ENCODE assay signal across 7 mouse cellular contexts in the genomic region with DNA sequence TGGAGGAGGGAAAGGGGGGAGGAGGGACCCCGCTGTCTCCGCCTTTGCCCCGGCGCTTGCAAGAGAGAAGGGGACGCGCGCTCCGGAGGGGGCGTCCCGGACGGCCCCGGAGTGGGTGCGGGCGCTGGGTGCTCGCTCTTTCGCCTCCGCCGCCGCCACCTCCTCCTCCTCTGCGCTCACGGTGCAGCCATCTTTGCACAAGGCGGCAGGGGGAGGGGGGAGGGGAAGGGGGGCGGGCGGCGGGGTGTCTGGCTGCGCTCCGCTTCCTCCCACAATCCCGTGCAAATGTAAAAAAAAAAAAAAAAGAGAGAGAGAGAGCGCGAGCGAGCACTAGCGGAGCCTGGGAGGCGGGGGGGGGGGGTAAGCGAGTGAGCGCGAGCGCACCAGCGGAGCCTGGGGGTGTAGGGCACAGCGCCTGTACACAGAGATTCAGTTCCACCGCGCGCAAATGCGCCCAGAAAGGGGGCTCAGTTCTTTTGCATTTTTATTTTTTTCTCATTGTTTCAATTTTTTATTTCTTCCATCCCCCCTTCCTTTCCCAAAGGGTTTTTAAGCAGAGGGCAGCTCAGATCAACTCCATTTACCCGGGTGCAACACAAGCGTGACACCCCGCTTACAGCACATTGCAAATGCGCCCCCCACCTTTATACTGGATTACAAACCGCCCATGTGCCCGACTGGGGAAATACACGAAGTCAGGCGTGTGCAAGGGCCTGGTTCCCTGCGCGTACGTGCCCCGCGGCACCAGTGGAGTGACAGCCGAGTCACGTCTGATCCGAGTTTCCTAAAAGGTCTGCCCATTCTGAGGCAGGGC. TPM values are rescaled to one million over a fixed set of nuclear protein-coding genes. Genes with fewer than 3 reads are reported as not detected.
DNase-seq lines count a peak whose midpoint lies in the region; ATAC-seq lines count a peak whose summit lies in the region.

No protein-coding gene starts in this region.

- peaks cover 21% of the 10 kb centered on the region for H3K36me3 ChIP-seq in intestine, embryonic 15.5 days
- H3K36me3 ChIP-seq in limb, embryonic 10.5 days = peaks cover 31% of the 10 kb centered on the region
- H3K36me3 ChIP-seq in midbrain, embryonic 11.5 days (ENCODE audit: control insufficient read depth, insufficient read depth, low read length) = peaks cover 18% of the 10 kb centered on the region

- H3K27ac ChIP-seq in intestine, embryonic 15.5 days = peak overlapping the region; percentile 100
- peak overlapping the region; percentile 99 for H3K27ac ChIP-seq in limb, embryonic 10.5 days
- peak overlapping the region; percentile 99 for H3K27ac ChIP-seq in midbrain, embryonic 11.5 days (ENCODE audit: low read depth, low read length)

- H3K27me3 ChIP-seq in intestine, embryonic 15.5 days (replicated peaks) = no peaks in the 10 kb centered on the region
- no peaks in the 10 kb centered on the region for H3K27me3 ChIP-seq in limb, embryonic 10.5 days (ENCODE audit: low read depth, poor library complexity, severe bottlenecking)
- H3K27me3 ChIP-seq in midbrain, embryonic 11.5 days (ENCODE audit: control insufficient read depth, insufficient read depth, low read length) = no peaks in the 10 kb centered on the region

- peak; percentile 70 for DNase-seq in adipocyte (ENCODE audit: low spot score)
- peak; percentile 86 for DNase-seq in gastrocnemius, postnatal 25 days
- peak; percentile 88 for DNase-seq in limb, embryonic 10.5 days (ENCODE audit: low spot score)
- peak; percentile 95 for DNase-seq in midbrain, embryonic 11.5 days (ENCODE audit: low spot score, missing footprints)
- DNase-seq in right cerebral cortex, postnatal 4 days = peak; percentile 68

- no peaks in the 10 kb centered on the region for H3K9me3 ChIP-seq in intestine, embryonic 15.5 days
- H3K9me3 ChIP-seq in limb, embryonic 10.5 days (replicated peaks) = no peaks in the 10 kb centered on the region
- H3K9me3 ChIP-seq in midbrain, embryonic 11.5 days (ENCODE audit: control insufficient read depth, low read length) = no peaks in the 10 kb centered on the region

- H3K4me2 ChIP-seq in intestine, embryonic 15.5 days (replicated peaks) = peak overlapping the region; percentile 95
- H3K4me2 ChIP-seq in midbrain, embryonic 11.5 days = peak overlapping the region; percentile 87

- H3K4me3 ChIP-seq in intestine, embryonic 15.5 days (replicated peaks) = peak overlapping the region; percentile 78
- peak overlapping the region; percentile 86 for H3K4me3 ChIP-seq in limb, embryonic 10.5 days
- peak overlapping the region; percentile 92 for H3K4me3 ChIP-seq in midbrain, embryonic 11.5 days (ENCODE audit: low read depth, low read length)

- under 1% methylated on average over 41 of the region's 59 CpGs for WGBS in intestine, embryonic 15.5 days
- WGBS in limb, embryonic 10.5 days = under 1% methylated on average over 45 of the region's 59 CpGs
- WGBS in midbrain, embryonic 11.5 days = 1% methylated on average over 42 of the region's 59 CpGs

- H3K4me1 ChIP-seq in intestine, embryonic 15.5 days (replicated peaks) = peaks cover 19% of the 10 kb centered on the region
- H3K4me1 ChIP-seq in limb, embryonic 10.5 days = peaks cover 44% of the 10 kb centered on the region
- peaks cover 17% of the 10 kb centered on the region for H3K4me1 ChIP-seq in midbrain, embryonic 11.5 days (ENCODE audit: control insufficient read depth, insufficient read depth, low read length)

- H3K9ac ChIP-seq in intestine, embryonic 15.5 days = peak overlapping the region; percentile 90
- H3K9ac ChIP-seq in midbrain, embryonic 11.5 days (ENCODE audit: low read length) = peak overlapping the region; percentile 95

- ATAC-seq in common myeloid progenitor, adult 5-6 weeks (replicated peaks; ENCODE audit: low read depth, poor library complexity, severe bottlenecking) = peak; percentile 34
- peak; percentile 68 for ATAC-seq in intestine, embryonic 15.5 days
- peak; percentile 57 for ATAC-seq in midbrain, embryonic 11.5 days (ENCODE audit: low FRiP score)

RNA-seq across cellular contexts. Expression of gene Prr12, which starts 0.6 kb away (rescaled TPM):
- total RNA-seq in common myeloid progenitor, adult 5-6 weeks (2017) = 2.2 and 7.5 TPM in 2 replicates
- total RNA-seq in gastrocnemius, postnatal 25 days (2021) = 10 to 100 TPM; 14.1 to 16.1 TPM
- 7.1 and 8.7 TPM in 2 replicates for polyA plus RNA-seq in intestine, embryonic 15.5 days (2015; fragmentation: Nextera tagmentation; extraction: Ambion mirVana)
- polyA plus RNA-seq in limb, embryonic 10.5 days (2016; fragmentation: Nextera tagmentation; extraction: Ambion mirVana) = 16.3 and 18.1 TPM in 2 replicates
- polyA plus RNA-seq in midbrain, embryonic 11.5 days (2014; fragmentation: Nextera tagmentation; extraction: Ambion mirVana) = 9.6 and 12.2 TPM in 2 replicates

RNA-seq across cellular contexts. Expression of gene Nosip, which starts 8.9 kb away (rescaled TPM):
- 66.0 and 71.2 TPM in 2 replicates for total RNA-seq in common myeloid progenitor, adult 5-6 weeks (2017)
- 10 to 100 TPM; 30.8 to 31.6 TPM for total RNA-seq in gastrocnemius, postnatal 25 days (2021)
- 49.5 and 50.5 TPM in 2 replicates for polyA plus RNA-seq in intestine, embryonic 15.5 days (2015; fragmentation: Nextera tagmentation; extraction: Ambion mirVana)
- polyA plus RNA-seq in limb, embryonic 10.5 days (2016; fragmentation: Nextera tagmentation; extraction: Ambion mirVana) = 80.4 and 81.2 TPM in 2 replicates
- 53.2 and 56.7 TPM in 2 replicates for polyA plus RNA-seq in midbrain, embryonic 11.5 days (2014; fragmentation: Nextera tagmentation; extraction: Ambion mirVana)

RNA-seq across cellular contexts. Expression of gene Prrg2, which starts 9.2 kb away (rescaled TPM):
- 3.4 and 3.8 TPM in 2 replicates for total RNA-seq in common myeloid progenitor, adult 5-6 weeks (2017)
- 1 to 10 TPM; 6.9 to 9.1 TPM for total RNA-seq in gastrocnemius, postnatal 25 days (2021)
- 29.2 and 29.5 TPM in 2 replicates for polyA plus RNA-seq in intestine, embryonic 15.5 days (2015; fragmentation: Nextera tagmentation; extraction: Ambion mirVana)
- 16.8 and 24.8 TPM in 2 replicates for polyA plus RNA-seq in limb, embryonic 10.5 days (2016; fragmentation: Nextera tagmentation; extraction: Ambion mirVana)
- 12.7 and 13.5 TPM in 2 replicates for polyA plus RNA-seq in midbrain, embryonic 11.5 days (2014; fragmentation: Nextera tagmentation; extraction: Ambion mirVana)

RNA-seq across cellular contexts. Expression of gene Rras, which starts 35.6 kb away (rescaled TPM):
- 1.1 TPM in 1 of 2 replicates, not detected in the other for total RNA-seq in common myeloid progenitor, adult 5-6 weeks (2017)
- 10 to 100 TPM; 22.5 to 30.6 TPM for total RNA-seq in gastrocnemius, postnatal 25 days (2021)
- 57.6 and 61.0 TPM in 2 replicates for polyA plus RNA-seq in intestine, embryonic 15.5 days (2015; fragmentation: Nextera tagmentation; extraction: Ambion mirVana)
- polyA plus RNA-seq in limb, embryonic 10.5 days (2016; fragmentation: Nextera tagmentation; extraction: Ambion mirVana) = 15.6 and 18.3 TPM in 2 replicates
- 18.6 and 22.2 TPM in 2 replicates for polyA plus RNA-seq in midbrain, embryonic 11.5 days (2014; fragmentation: Nextera tagmentation; extraction: Ambion mirVana)

RNA-seq across cellular contexts. Expression of gene Scaf1, which starts 37.2 kb away (rescaled TPM):
- 9.6 and 17.0 TPM in 2 replicates for total RNA-seq in common myeloid progenitor, adult 5-6 weeks (2017)
- 10 to 100 TPM; 35.8 to 38.1 TPM for total RNA-seq in gastrocnemius, postnatal 25 days (2021)
- polyA plus RNA-seq in intestine, embryonic 15.5 days (2015; fragmentation: Nextera tagmentation; extraction: Ambion mirVana) = 32.0 and 33.6 TPM in 2 replicates
- 47.8 and 50.6 TPM in 2 replicates for polyA plus RNA-seq in limb, embryonic 10.5 days (2016; fragmentation: Nextera tagmentation; extraction: Ambion mirVana)
- polyA plus RNA-seq in midbrain, embryonic 11.5 days (2014; fragmentation: Nextera tagmentation; extraction: Ambion mirVana) = 43.6 and 44.4 TPM in 2 replicates

Comparison
In these comparisons a context has a peak if more than half of its experiments do, and no peak if none do; other contexts are left out.
1. Peak in every context shown above with its lines: DNase-seq, ATAC-seq, H3K4me3 ChIP-seq and H3K27ac ChIP-seq.